Mouse (Mus musculus) small intestine, adult 2 months (tissue): ENCODE data around the gene Tek.

ENCODE experiments used
- CTCF ChIP-seq: fragments of 200-500 bp; IDR thresholded peaks from 2 replicates; pipeline ENCODE4 v1.5.1; 2012; ENCODE audit warnings: low read depth, mild to moderate bottlenecking, control low read depth, inconsistent platforms, low read length, moderate library complexity, mixed read lengths; ENCODE audit not compliant: insufficient replicate concordance, insufficient read length; ENCODE audit errors: extremely low read depth
- POLR2A ChIP-seq: fragments of 200-500 bp; IDR thresholded peaks from 2 replicates; pipeline ENCODE4 v1.6.1; 2012; ENCODE audit warnings: low read depth, mild to moderate bottlenecking, control low read depth, inconsistent platforms, low read length, moderate library complexity

- TF ChIP-seq CTCF (no peak), POLR2A (no peak)
Observed at GRCm38 (mm10) chr4:94711002-94711401, 28.1 kb upstream of the Tek start.
